Mouse (Mus musculus): ENCODE measurements around the gene Ifnk. TPM values are rescaled to one million over a fixed set of nuclear protein-coding genes. Genes with fewer than 3 reads are reported as not detected.

The Ifnk gene
- total RNA-seq, 2 experiments from 2014 or later, result not detected

DNA sequence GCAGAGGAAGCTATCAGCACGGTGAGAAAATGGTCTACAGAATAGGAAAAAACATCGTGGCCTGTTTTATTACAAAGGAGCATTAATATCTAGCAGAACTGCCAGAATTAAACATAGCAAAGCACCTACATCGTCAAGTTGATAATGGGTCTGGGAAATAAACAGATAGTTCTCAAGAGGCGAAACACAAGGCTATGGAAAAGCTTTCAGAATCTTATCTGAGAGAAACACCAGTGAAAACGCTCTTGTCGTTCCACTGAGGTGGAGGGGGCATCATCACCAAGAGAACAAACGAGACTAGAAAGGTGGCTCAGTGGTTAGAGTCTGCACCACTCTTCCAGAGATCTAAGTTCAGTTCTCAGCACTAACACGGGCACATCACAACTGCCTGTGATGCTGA lies 14.9 kb upstream of the Ifnk start:
- DNase-seq, result no peak
- intact Hi-C loops (cut with DNase I), result no loop called here

DNA sequence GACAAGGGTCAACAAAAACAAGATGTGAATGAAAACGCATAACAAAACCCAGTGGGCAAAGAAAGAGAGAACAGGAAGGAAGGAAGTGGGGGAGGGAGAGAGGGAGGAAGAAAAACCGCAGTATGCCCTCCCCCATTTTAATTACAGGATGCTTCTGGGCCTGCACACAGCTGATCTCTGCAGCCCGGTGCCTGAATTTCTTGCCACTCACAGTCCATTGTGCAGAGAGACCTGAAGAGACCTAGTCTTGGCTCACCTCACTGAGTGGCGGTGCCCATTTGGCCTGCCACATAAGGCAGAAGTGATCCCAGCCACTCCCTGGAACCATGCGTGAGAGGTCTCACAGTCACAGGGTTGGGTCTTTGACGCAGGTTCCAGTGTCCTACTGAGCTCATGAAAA lies 13.8 kb upstream of the Ifnk start:
- DNase-seq, result no peak
- intact Hi-C loops (cut with DNase I), result no loop called here

DNA sequence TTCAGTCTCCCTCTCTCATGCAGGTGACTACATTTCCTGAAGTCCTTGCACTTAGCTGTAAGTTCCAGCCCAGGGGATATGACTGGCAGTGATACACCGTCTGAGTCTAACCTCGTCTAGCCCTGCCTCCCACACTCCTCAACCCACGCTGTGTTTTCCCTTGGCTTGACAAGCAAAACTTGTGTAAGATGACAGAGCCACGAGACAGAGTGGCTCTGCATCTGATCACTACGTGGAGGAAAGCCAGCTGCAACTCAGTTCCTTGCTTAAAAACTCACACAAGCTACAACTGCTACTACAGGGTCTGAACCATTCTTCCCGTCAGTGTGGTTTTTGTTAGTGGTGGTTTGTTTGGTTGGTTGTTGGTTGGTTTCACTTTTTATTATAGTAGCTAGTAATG lies 11.5 kb upstream of the Ifnk start:
- intact Hi-C loops (cut with DNase I), result no loop called here
- no peak for DNase-seq

DNA sequence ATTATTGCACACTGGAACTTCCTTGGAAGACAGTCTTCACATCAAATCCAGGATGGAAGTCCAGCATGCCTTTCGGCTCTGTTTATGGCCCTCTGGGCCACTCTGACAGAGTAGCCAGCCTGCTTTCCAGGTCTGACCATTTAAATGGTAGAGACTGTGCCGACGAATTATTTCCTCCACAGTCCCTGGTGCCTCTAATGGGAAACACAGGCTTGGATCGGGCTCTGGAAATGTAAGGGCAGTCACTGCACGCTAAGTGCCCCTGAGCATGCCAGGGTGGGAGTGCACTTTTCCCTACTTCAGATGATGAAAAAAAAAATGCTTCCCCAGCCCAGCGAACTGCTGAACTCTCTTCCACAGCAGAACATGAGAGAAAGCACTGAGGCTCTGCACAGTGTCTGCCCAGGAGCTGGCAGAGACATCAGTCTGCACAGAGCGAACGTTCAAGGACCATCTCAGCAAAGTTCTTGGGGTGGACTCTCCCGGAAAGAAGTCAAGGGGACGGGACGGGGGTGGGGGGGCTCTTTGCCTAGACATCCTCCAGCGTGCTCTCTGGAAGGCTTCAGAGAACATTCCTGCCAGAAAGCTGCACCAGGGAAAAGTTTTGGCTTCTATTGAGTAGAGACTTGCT lies 8.3 kb upstream of the Ifnk start:
- DNase-seq, result no peak
- intact Hi-C loops (cut with DNase I), result no loop called here

- no peak for DNase-seq
- intact Hi-C loops (cut with DNase I), result no loop called here
These were observed 6.1 kb upstream of the Ifnk start for GRCm38 (mm10) chr4:35145726-35146125.

GRCm38 (mm10) chr4:35146597-35146996 lies 5.3 kb upstream of the Ifnk start:
- no peak for DNase-seq
- intact Hi-C loops (cut with DNase I), result no loop called here

DNA sequence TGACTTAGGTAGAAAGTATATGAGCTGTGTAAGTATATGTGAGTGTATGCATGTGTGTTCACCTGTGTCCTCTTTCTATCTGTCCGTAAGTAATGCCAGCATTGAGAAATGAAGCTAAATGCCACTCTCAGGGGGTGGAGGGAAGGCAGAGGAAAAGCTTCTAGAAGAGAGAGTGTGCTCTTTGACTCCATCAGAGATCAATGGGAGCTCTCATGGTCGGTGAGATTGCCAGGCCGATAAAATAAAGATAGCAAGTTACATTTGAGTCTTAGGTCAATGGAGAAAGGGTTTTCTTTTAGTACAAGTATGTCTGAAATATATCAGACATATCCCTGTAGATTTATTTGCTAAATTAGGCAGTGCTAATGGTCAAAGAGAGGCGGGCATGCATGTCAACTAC lies 3.5 kb upstream of the Ifnk start:
- intact Hi-C loops (cut with DNase I), result no loop called here
- DNase-seq, result no peak

DNA sequence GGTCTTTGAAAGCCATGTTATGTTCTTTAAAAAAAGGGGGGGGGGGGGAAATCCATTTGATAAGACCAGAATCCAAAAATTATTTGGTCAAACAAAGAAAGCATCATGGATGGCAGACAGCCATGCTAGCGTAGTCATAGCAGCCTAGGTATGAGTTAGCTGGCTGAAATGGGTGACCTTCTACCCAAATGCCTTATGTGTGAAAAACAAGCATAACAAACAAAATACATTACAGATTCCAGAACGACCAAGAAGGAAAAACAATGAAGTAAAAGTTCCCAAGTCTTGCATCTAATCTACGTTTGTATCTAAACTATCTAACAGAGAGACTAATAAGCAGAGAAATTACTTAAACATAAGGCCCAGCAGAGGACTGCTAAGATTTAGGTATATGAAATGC lies 1.1 kb upstream of the Ifnk start:
- intact Hi-C loops (cut with DNase I), result loop anchor here (10.0 kb wide), 1 partner anchor 374 kb away; no protein-coding TSS in a partner anchor
- DNase-seq, result no peak

- intact Hi-C loops (cut with DNase I), result loop anchor here (10.0 kb wide), 1 partner anchor 371 kb away; no protein-coding TSS in a partner anchor
- DNase-seq, result no peak
These were observed 2.2 kb downstream of the Ifnk start for GRCm38 (mm10) chr4:35154051-35154450.

- intact Hi-C loops (cut with DNase I), result loop anchor here (10.0 kb wide), 1 partner anchor 369 kb away; no protein-coding TSS in a partner anchor
- DNase-seq, result peak; percentile 32
These were observed 3.5 kb downstream of the Ifnk start for GRCm38 (mm10) chr4:35155132-35155922.

DNA sequence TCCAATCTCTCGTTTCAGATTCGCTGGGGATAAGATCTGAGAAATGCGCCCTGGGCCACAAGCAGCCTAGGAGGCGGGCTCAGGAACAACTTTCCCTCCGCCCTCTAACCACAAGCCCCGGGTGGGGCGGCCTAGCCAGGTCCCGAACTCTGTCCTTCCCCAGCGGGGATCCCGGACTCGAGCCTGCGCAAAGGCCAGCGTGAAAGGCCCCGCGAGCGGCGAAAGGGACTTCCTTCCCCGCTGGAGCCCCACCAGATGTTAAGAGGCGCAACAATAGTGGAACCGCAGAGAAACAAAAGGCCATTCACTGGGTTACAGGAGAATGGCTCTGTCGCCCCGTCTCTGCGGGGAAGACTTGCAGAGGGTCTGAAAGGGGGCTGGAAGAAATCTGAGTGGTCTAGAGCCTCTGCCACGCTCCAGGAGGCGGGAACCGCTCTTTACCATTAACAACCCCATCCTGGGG lies 4.3 kb downstream of the Ifnk start:
- peak; percentile 42 for DNase-seq
- intact Hi-C loops (cut with DNase I), result loop anchor here (2.0 to 10.0 kb wide), 2 partner anchors 197 to 369 kb away; no protein-coding TSS in a partner anchor

GRCm38 (mm10) chr4:35156751-35157611 lies 5.1 kb downstream of the Ifnk start, which contains the start of gene Mob3b:
Mob3b (minus strand) TSS chr4:35157484.
- intact Hi-C loops (cut with DNase I), result loop anchor here (2.0 to 10.0 kb wide), 2 partner anchors 198 to 368 kb away; no protein-coding TSS in a partner anchor
- peak; percentile 85 for DNase-seq

GRCm38 (mm10) chr4:35157815-35158214 lies 6.0 kb downstream of the Ifnk start:
- intact Hi-C loops (cut with DNase I), result loop anchor here (2.0 to 10.0 kb wide), 2 partner anchors 199 to 367 kb away; no protein-coding TSS in a partner anchor

GRCm38 (mm10) chr4:35165275-35165674 lies 13.4 kb downstream of the Ifnk start:
- no peak for DNase-seq

More at GRCm38 (mm10) chr4:35157815-35158214, 6.0 kb downstream of the Ifnk start:
- DNase-seq, result no peak

GRCm38 (mm10) chr4:35165947-35166346 lies 14.1 kb downstream of the Ifnk start:
- DNase-seq, result no peak
- intact Hi-C loops (cut with DNase I), result no loop called here

More at GRCm38 (mm10) chr4:35165275-35165674, 13.4 kb downstream of the Ifnk start:
- intact Hi-C loops (cut with DNase I), result no loop called here

GRCm38 (mm10) chr4:35167855-35168254 lies 16.0 kb downstream of the Ifnk start:
- no peak for DNase-seq
- intact Hi-C loops (cut with DNase I), result no loop called here

DNA sequence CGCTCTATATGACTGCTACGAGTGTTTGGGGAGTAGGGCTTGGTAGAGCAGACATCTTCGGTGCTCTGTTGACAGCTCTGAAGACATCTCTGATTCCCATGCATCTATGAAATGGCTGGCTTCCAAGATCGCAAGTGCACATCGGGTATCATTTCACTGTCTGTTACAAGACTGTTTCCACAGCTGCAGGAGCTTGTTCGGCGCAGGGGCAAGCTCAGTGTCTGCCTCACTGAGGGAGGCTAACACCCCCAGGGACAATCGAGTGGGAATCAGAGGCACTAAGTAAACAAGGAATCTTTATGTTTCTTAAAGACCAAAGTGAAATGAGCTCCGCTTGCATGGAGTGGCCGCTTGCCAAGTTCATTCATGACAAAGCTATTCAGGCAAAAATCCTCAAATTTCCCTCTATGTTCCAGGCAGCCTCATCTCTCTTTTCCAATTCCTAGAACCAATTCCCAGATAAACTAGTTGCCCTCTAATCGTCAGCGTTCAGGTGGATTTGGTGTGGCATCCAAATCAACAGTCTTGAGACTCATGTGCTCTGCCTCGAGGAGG lies 17.8 kb downstream of the Ifnk start:
- peak; percentile 24 for DNase-seq

DNA sequence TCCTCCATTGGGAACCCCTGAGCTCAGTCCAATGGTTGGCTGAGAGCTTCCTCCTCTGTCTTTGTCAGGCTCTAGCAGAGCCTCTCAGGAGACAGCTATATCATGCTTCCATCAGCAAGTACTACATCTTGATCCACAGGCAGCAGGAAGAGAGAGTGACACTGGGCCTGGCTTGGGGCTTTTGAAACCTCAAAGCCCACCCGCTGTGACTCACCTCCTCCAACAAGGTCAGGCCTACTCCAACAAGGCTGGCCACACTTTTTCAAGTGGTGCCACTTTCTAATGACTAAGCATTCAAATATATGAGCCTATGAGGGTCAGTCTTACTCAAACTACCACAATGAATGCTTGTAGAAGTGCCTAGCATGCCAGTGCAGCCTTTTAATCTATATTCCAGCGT lies 20.6 kb downstream of the Ifnk start:
- no peak for DNase-seq
- intact Hi-C loops (cut with DNase I), result no loop called here

More for the DNA sequence above, 17.8 kb downstream of the Ifnk start:
- intact Hi-C loops (cut with DNase I), result no loop called here

DNA sequence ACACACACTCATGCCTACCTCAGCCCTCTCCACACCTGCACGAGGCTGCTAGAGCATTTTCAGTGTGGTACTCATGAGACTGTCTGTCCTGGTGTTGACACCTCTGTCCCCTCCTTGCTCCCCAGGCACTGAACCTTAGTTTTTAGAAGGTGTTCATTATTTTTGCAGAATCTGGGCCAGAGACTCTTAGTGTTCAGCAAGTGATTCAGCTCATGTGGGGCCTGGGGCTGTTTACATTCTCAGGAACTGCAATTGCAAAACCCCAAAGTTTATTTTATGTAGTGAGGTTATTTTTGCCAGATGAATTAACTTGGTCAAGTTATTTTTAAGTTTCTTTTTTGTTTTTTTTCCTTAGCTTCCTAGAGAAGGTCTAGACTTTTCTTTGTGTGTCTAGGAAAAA lies 21.7 kb downstream of the Ifnk start:
- intact Hi-C loops (cut with DNase I), result no loop called here
- no peak for DNase-seq

DNA sequence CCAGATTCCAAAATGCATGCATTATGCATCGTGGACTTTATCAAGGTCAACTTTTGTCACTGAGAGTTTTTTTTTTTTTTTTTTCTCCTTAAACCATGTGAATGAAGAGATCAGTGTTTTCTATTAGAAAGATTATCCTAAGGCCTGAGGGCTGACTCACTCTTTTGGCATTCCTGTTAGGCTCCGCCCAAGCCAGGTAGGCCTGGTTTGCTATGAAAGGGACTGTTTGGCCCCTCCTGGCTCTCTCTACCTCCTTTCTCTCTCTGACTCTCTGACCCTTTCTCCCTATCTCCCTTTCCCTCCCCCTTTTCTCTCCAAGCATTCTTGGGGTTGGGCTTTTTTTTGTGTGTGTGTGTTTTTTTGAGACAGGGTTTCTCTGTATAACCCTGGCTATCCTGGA lies 23.7 kb downstream of the Ifnk start:
- intact Hi-C loops (cut with DNase I), result no loop called here
- DNase-seq, result no peak

Data from left cerebral cortex, postnatal 4 days (tissue).